Comparison of ENCODE assay signal across 29 mouse cellular contexts in genomic region chr14:59339541-59339940, GRCm38 (mm10). TPM values are rescaled to one million over a fixed set of nuclear protein-coding genes. Genes with fewer than 3 reads are reported as not detected.
DNase-seq lines count a peak whose midpoint lies in the region; ATAC-seq lines count a peak whose summit lies in the region.
"Had no signal": no experiment of that assay in that cellular context is flagged by ENCODE, and none has a peak within 500 bp of the region (broad histone marks: within the 10 kb centered on the region; RNA-seq: fewer than 3 reads in every experiment).

No protein-coding gene starts in this region.

- H3K9ac ChIP-seq in forebrain, embryonic 14.5 days (ENCODE audit: low read length) = no peak overlapping the region
- H3K9ac ChIP-seq: embryonic facial prominence, embryonic 13.5 days; embryonic facial prominence, embryonic 15.5 days; forebrain, embryonic 12.5 days; forebrain, embryonic 15.5 days had no signal

- no peak overlapping the region for H3K27ac ChIP-seq in forebrain, embryonic 14.5 days (ENCODE audit: low read depth, low read length)
- H3K27ac ChIP-seq: embryonic facial prominence, embryonic 13.5 days; embryonic facial prominence, embryonic 15.5 days; forebrain, embryonic 10.5 days; forebrain, embryonic 12.5 days; forebrain, embryonic 15.5 days had no signal

- no peaks in the 10 kb centered on the region for H3K27me3 ChIP-seq in forebrain, embryonic 14.5 days (replicated peaks; ENCODE audit: control insufficient read depth, insufficient read depth, low read length)
- H3K27me3 ChIP-seq: CH12.LX; embryonic facial prominence, embryonic 13.5 days; embryonic facial prominence, embryonic 15.5 days; forebrain, embryonic 12.5 days; forebrain, embryonic 15.5 days; Patski had no signal

- WGBS in forebrain, embryonic 14.5 days = 80% methylated on average over 1 of the region's 1 CpGs

- ATAC-seq in forebrain, embryonic 14.5 days = no peak
- ATAC-seq: forebrain, embryonic 15.5 days; Patski had no signal

- H3K36me3 ChIP-seq in forebrain, embryonic 14.5 days (ENCODE audit: control insufficient read depth, insufficient read depth, low read length) = no peaks in the 10 kb centered on the region
- H3K36me3 ChIP-seq: embryonic facial prominence, embryonic 13.5 days; embryonic facial prominence, embryonic 15.5 days; forebrain, embryonic 10.5 days; forebrain, embryonic 12.5 days; forebrain, embryonic 15.5 days; G1E had no signal

- H3K4me3 ChIP-seq in forebrain, embryonic 14.5 days (ENCODE audit: low read depth, low read length) = no peak overlapping the region
- H3K4me3 ChIP-seq: embryonic facial prominence, embryonic 13.5 days; embryonic facial prominence, embryonic 15.5 days; erythroblast, embryonic 14.5 days; forebrain, embryonic 10.5 days; forebrain, embryonic 12.5 days; forebrain, embryonic 15.5 days had no signal

- intact Hi-C loops in heart, postnatal 10 days (cut with DNase I) = no loop called here

- H3K9me3 ChIP-seq in forebrain, embryonic 14.5 days (replicated peaks; ENCODE audit: control insufficient read depth, low read length) = no peaks in the 10 kb centered on the region
- H3K9me3 ChIP-seq: embryonic facial prominence, embryonic 13.5 days; embryonic facial prominence, embryonic 15.5 days; forebrain, embryonic 10.5 days; forebrain, embryonic 12.5 days; forebrain, embryonic 15.5 days; G1E had no signal

- no peak overlapping the region for H3K4me2 ChIP-seq in forebrain, embryonic 14.5 days (ENCODE audit: low read length)
- H3K4me2 ChIP-seq: embryonic facial prominence, embryonic 13.5 days; embryonic facial prominence, embryonic 15.5 days; forebrain, embryonic 12.5 days; forebrain, embryonic 15.5 days had no signal

- peak; percentile 10 for DNase-seq in heart, adult 11 months
- no peak for DNase-seq in heart, postnatal 10 days
- peak; percentile 21 for DNase-seq in T-cell, adult 2 months (ENCODE audit: low spot score)
- DNase-seq in naive thymus-derived CD4-positive, alpha-beta T cell, adult 2 months (ENCODE audit: low read depth) = peak; percentile 29
- DNase-seq in thymus, adult 18-20 months = no peak
- DNase-seq in forebrain, embryonic 14.5 days (ENCODE audit: low spot score) = no peak
- DNase-seq: adrenal gland, adult 2 months; adrenal gland, postnatal 10 days; adrenal gland, postnatal 25 days; cerebellum, adult 11 months; cerebellum, adult 18-20 months; cerebellum, adult 8-10 months; cerebellum, adult 9-11 months; cerebellum, postnatal 14 days; cerebellum, postnatal 36 days; embryo, embryonic 11 days had no signal

- no peaks in the 10 kb centered on the region for H3K4me1 ChIP-seq in forebrain, embryonic 14.5 days (ENCODE audit: control insufficient read depth, insufficient read depth, low read length)
- H3K4me1 ChIP-seq: embryonic facial prominence, embryonic 13.5 days; embryonic facial prominence, embryonic 15.5 days; forebrain, embryonic 10.5 days; forebrain, embryonic 12.5 days; forebrain, embryonic 15.5 days had no signal

RNA-seq across cellular contexts. Expression of gene Phf11b, which starts 1.6 kb away (rescaled TPM):
- total RNA-seq in heart, postnatal 10 days (2021) = under 1 TPM; 0.47 to 0.53 TPM
- polyA plus RNA-seq in forebrain, embryonic 14.5 days (2014; fragmentation: Nextera tagmentation; extraction: Ambion mirVana) = 0.27 and 0.43 TPM in 2 replicates
- total RNA-seq: G1E had no signal
- polyA plus RNA-seq: C2C12; erythroblast, embryonic 14.5 days; G1E had no signal

RNA-seq across cellular contexts. Expression of gene Phf11d, which starts 25.7 kb away (rescaled TPM):
- total RNA-seq in heart, postnatal 10 days (2021) = 1 to 10 TPM; 7.4 to 8.4 TPM
- 0.18 and 0.30 TPM in 2 replicates for polyA plus RNA-seq in forebrain, embryonic 14.5 days (2014; fragmentation: Nextera tagmentation; extraction: Ambion mirVana)
- polyA plus RNA-seq: C2C12; erythroblast, embryonic 14.5 days; G1E had no signal

RNA-seq across cellular contexts. Expression of gene Phf11a, which starts 42.2 kb away (rescaled TPM):
- under 1 TPM; 0.32 to 0.34 TPM for total RNA-seq in heart, postnatal 10 days (2021)
- not detected in 2 replicates for polyA plus RNA-seq in forebrain, embryonic 14.5 days (2014; fragmentation: Nextera tagmentation; extraction: Ambion mirVana)
- total RNA-seq: G1E had no signal
- polyA plus RNA-seq: brain, embryonic 14.5 days; C2C12; embryonic facial prominence, embryonic 11.5 days; embryonic facial prominence, embryonic 13.5 days; embryonic facial prominence, embryonic 15.5 days; erythroblast, embryonic 14.5 days; forebrain, embryonic 10.5 days; forebrain, embryonic 12.5 days; forebrain, embryonic 15.5 days; frontal cortex, adult 2 months; G1E had no signal

RNA-seq across cellular contexts. Expression of gene Phf11c, which starts 55.6 kb away (rescaled TPM):
- 1 to 10 TPM; 1.0 to 1.2 TPM for total RNA-seq in heart, postnatal 10 days (2021)
- 0.12 and 0.34 TPM in 2 replicates for polyA plus RNA-seq in forebrain, embryonic 14.5 days (2014; fragmentation: Nextera tagmentation; extraction: Ambion mirVana)

Comparison
In these comparisons a context has a peak if more than half of its experiments do, and no peak if none do; other contexts are left out.
1. DNase-seq: peak in heart, adult 11 months (single experiment), T-cell, adult 2 months (single experiment) and naive thymus-derived CD4-positive, alpha-beta T cell, adult 2 months (single experiment); none in heart, postnatal 10 days (0 of 2), thymus, adult 18-20 months (0 of 2) and forebrain, embryonic 14.5 days (single experiment).